Mouse (Mus musculus) forebrain, postnatal 0 days (tissue): ENCODE results near the gene Cnst. TPM values are rescaled to one million over a fixed set of nuclear protein-coding genes. Genes with fewer than 3 reads are reported as not detected.

ENCODE experiments used
- ATAC-seq: fragments of 200-750 bp; cut with Nextera tagmentation; 2 replicates; pipeline ENCODE4 v1.8.0; 2017; ENCODE audit warnings: mild to moderate bottlenecking, moderate library complexity
- DNase-seq: peaks from one replicate; pipeline ENCODE4 v3.0.0-alpha.2; 2015
- H3K27ac ChIP-seq: fragments of 300-500 bp; sonication (generic); 2 replicates; pipeline ENCODE4 v1.5.1; 2014; ENCODE audit warnings: low read depth, mild to moderate bottlenecking, antibody characterized with exemption, low read length, moderate library complexity, mixed read lengths
- H3K27me3 ChIP-seq: fragments of 300-500 bp; sonication (generic); 2 replicates; pipeline ENCODE4 v1.6.1; 2014; ENCODE audit warnings: mild to moderate bottlenecking, low read length, mixed read lengths; ENCODE audit not compliant: insufficient read depth
- H3K36me3 ChIP-seq: fragments of 300-500 bp; sonication (generic); 2 replicates; pipeline ENCODE4 v1.6.1; 2014; ENCODE audit warnings: mild to moderate bottlenecking, moderate library complexity; ENCODE audit not compliant: insufficient read depth
- H3K4me1 ChIP-seq: fragments of 300-500 bp; sonication (generic); 2 replicates; pipeline ENCODE4 v1.6.1; 2014; ENCODE audit warnings: antibody characterized with exemption; ENCODE audit not compliant: insufficient read depth
- H3K4me2 ChIP-seq: fragments of 300-500 bp; sonication (generic); 2 replicates; pipeline ENCODE4 v1.6.1; 2014; ENCODE audit warnings: low read depth, mild to moderate bottlenecking, moderate library complexity
- H3K4me3 ChIP-seq: fragments of 300-500 bp; sonication (generic); 2 replicates; pipeline ENCODE4 v1.5.1; 2014; ENCODE audit warnings: low read depth, low read length, mixed read lengths
- H3K9ac ChIP-seq: fragments of 300-500 bp; sonication (generic); 2 replicates; pipeline ENCODE4 v1.6.1; 2014; ENCODE audit warnings: mild to moderate bottlenecking
- H3K9me3 ChIP-seq: fragments of 300-500 bp; sonication (generic); 2 replicates; pipeline ENCODE4 v1.6.1; 2016; ENCODE audit warnings: low read length
- CTCF ChIP-seq: sonication (generic); IDR thresholded peaks from 2 replicates; pipeline ENCODE4 v1.5.1; 2016; ENCODE audit warnings: antibody characterized with exemption, control low read depth, low read depth
- WGBS: fragments of 180-500 bp; shearing (Covaris S2); extraction: QIAGEN DNeasy Blood & Tissue Kit; methylation state at CpG from one replicate; pipeline ENCODE4 v1.1.7; 2014; 5-methylcytosine and 5-hydroxymethylcytosine counted together
- polyA plus RNA-seq: library from polyadenylated mRNA; unstranded; fragments of >200 nt; fragmentation: Nextera tagmentation; extraction: Ambion mirVana; gene quantifications from 2 replicates; pipeline ENCODE4 v1.2.1, GENCODE M21; 2015
- total RNA-seq: library from RNA; depleted of rRNA; stranded (reverse); fragments of >200 nt; gene quantifications from 2 replicates; pipeline ENCODE4 v1.2.3, GENCODE M21; 2014

Gene Cnst
- total and polyA plus RNA-seq, 2 experiments from 2014 or later = 12.8 to 28.5 TPM

GRCm38 (mm10) chr1:179582021-179582433 lies 35.9 kb downstream of the Cnst start:
- no peak for TF ChIP-seq CTCF
- Histone ChIP-seq H3K27ac (0 out of 2 replicates have a peak overlapping the region, but pooled peaks have one; percentile 46), H3K4me1 (peaks cover 11% of the 10 kb centered on the region), H3K4me3 (no peak overlapping the region), H3K9ac (no peak overlapping the region), H3K27me3 (no peaks in the 10 kb centered on the region), H3K9me3 (no peaks in the 10 kb centered on the region), H3K4me2 (no peak overlapping the region; the same call in 1 of the 2 replicates), H3K36me3 (peaks cover 13% of the 10 kb centered on the region)
- ATAC-seq (peak; percentile 67), DNase-seq (peak; percentile 41)
- 59% methylated on average over 6 of the region's 6 CpGs for WGBS

- Histone ChIP-seq H3K36me3 (peaks cover 13% of the 10 kb centered on the region), H3K4me2 (no peak overlapping the region), H3K9ac (no peak overlapping the region), H3K9me3 (no peaks in the 10 kb centered on the region), H3K27me3 (no peaks in the 10 kb centered on the region), H3K4me3 (no peak overlapping the region), H3K27ac (no peak overlapping the region), H3K4me1 (peaks cover 13% of the 10 kb centered on the region)
- TF ChIP-seq CTCF = no peak
- WGBS = 95% methylated on average over 3 of the region's 3 CpGs
- no peak for ATAC-seq
- no peak for DNase-seq
Observed at GRCm38 (mm10) chr1:179583090-179583489, 36.9 kb downstream of the Cnst start.

DNA sequence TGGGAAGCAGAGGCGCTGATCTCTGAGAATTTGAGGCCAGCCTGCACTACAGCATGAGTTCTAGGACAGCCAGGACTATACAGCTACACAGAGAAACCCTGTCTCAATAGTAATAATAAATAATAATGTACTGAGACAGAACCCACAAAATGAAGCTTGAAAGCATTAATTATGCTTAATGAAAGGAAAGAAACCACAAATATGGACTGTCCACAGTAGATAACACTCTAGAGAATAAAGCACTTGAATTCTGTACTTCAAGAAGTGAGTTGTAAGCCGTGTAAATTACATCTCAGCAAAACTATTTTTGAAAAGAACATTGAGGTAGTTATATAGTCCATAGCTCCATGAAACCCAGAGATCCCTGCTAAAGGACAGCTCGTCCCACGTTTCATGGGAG lies 38.0 kb downstream of the Cnst start:
- no peaks in the 10 kb centered on the region for H3K27me3 ChIP-seq
- TF ChIP-seq CTCF = no peak
- DNase-seq (no peak), ATAC-seq (no peak)
- H3K27ac ChIP-seq = no peak overlapping the region
- H3K36me3 ChIP-seq = peaks cover 13% of the 10 kb centered on the region
- no peak overlapping the region for H3K9ac ChIP-seq
- H3K9me3 ChIP-seq = no peaks in the 10 kb centered on the region
- 88% methylated on average over 4 of the region's 4 CpGs for WGBS
- no peak overlapping the region for H3K4me3 ChIP-seq
- no peak overlapping the region for H3K4me2 ChIP-seq
- H3K4me1 ChIP-seq = peaks cover 16% of the 10 kb centered on the region

- no peak for ATAC-seq
- peaks cover 16% of the 10 kb centered on the region for H3K4me1 ChIP-seq
- 86% methylated on average over 9 of the region's 9 CpGs for WGBS
- no peak for TF ChIP-seq CTCF
- H3K9me3 ChIP-seq = no peaks in the 10 kb centered on the region
- no peak overlapping the region for H3K27ac ChIP-seq
- no peaks in the 10 kb centered on the region for H3K36me3 ChIP-seq
- H3K9ac ChIP-seq = no peak overlapping the region
- no peak overlapping the region for H3K4me2 ChIP-seq
- no peaks in the 10 kb centered on the region for H3K27me3 ChIP-seq
- no peak for DNase-seq
- H3K4me3 ChIP-seq = no peak overlapping the region
Observed at GRCm38 (mm10) chr1:179585646-179586045, 39.5 kb downstream of the Cnst start.

GRCm38 (mm10) chr1:179586430-179587095 lies 40.4 kb downstream of the Cnst start:
- Histone ChIP-seq H3K27ac (no peak overlapping the region), H3K4me3 (no peak overlapping the region), H3K4me2 (no peak overlapping the region), H3K4me1 (peaks cover 10% of the 10 kb centered on the region), H3K9ac (no peak overlapping the region), H3K27me3 (no peaks in the 10 kb centered on the region), H3K36me3 (no peaks in the 10 kb centered on the region), H3K9me3 (no peaks in the 10 kb centered on the region)
- TF ChIP-seq CTCF = no peak
- DNase-seq = no peak
- no peak for ATAC-seq
- WGBS = 59% methylated on average over 3 of the region's 3 CpGs

- no peak for TF ChIP-seq CTCF
- no peak overlapping the region for H3K4me2 ChIP-seq
- H3K36me3 ChIP-seq = peaks cover 5% of the 10 kb centered on the region; the same call in 1 of the 2 replicates
- no peak overlapping the region for H3K4me3 ChIP-seq
- 37% methylated on average over 4 of the region's 4 CpGs for WGBS
- H3K27me3 ChIP-seq = no peaks in the 10 kb centered on the region
- DNase-seq = peak; percentile 57
- ATAC-seq = peak; percentile 86
- H3K4me1 ChIP-seq = peaks cover 9% of the 10 kb centered on the region
- peak overlapping the region; percentile 55 for H3K27ac ChIP-seq
- H3K9ac ChIP-seq = no peak overlapping the region
- no peaks in the 10 kb centered on the region for H3K9me3 ChIP-seq
Observed at GRCm38 (mm10) chr1:179588230-179588629, 42.1 kb downstream of the Cnst start.

DNA sequence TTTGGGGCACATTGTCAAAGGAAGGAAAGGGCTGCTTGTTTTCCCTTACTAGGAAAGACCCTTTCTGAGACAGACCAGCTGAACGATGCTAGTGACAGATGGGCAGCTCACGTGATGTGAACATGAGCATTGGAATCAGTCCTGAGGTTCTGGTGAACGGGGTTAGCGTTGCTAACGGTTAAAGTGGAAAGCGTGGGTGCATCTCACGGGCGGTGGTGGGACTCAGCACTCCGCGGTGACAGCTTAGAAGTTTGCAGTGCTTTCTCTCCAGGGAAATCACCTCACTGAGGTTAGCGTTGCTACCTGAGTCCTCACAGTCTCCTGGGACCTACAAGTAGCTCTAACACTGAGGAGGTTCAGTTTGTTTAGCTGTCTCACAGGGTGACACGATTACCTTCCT lies 45.5 kb downstream of the Cnst start:
- Histone ChIP-seq H3K9me3 (no peaks in the 10 kb centered on the region), H3K4me1 (peaks cover 9% of the 10 kb centered on the region), H3K27me3 (no peaks in the 10 kb centered on the region), H3K9ac (no peak overlapping the region), H3K4me2 (no peak overlapping the region), H3K4me3 (no peak overlapping the region), H3K27ac (no peak overlapping the region), H3K36me3 (peaks cover 7% of the 10 kb centered on the region; the same call in 1 of the 2 replicates)
- 55% methylated on average over 12 of the region's 12 CpGs for WGBS
- ATAC-seq (peak; percentile 76), DNase-seq (peak; percentile 67)
- no peak for TF ChIP-seq CTCF
